Mouse (Mus musculus): ENCODE results near the gene Tbc1d17. TPM values are rescaled to one million over a fixed set of nuclear protein-coding genes. Genes with fewer than 3 reads are reported as not detected.
A peak's percentile ranks its signal among the peaks of the same experiment; 100 is the strongest.

The Tbc1d17 gene
- total RNA-seq, 2 experiments from 2014 or later, result 13.6 to 19.2 TPM

DNA sequence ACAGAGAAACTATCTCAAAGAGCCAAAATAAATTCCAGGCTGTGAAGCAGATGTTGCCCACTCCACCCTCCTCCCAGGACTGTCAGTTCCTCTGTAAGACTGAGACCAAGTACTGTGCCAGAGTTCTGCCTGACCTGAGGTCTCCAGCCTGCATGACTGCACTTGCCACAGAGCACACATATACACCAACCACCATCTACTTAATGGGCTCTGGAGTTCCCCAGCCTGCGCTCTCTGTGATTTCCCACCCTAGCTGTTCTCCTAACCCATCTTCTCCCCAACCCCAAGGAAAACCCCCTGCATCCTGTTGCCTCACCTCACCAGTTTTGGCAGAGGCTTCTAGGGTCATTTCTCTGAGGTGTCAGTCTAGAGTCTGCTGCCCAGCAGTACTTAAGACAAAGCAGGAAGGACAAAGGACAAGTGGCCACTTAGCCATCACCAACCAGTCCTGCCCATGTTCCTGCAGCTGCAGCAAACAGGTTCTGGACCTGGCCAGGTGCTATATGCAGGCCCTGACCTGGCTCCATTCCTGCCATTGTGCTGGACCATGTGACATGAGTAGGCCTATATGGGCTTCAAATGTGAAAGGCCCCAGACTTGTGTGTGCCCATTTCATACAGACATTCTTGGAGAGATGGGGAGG lies 13.4 kb downstream of the Tbc1d17 start:
- ATAC-seq (replicated peaks; ENCODE audit: poor library complexity), result no peak

DNA sequence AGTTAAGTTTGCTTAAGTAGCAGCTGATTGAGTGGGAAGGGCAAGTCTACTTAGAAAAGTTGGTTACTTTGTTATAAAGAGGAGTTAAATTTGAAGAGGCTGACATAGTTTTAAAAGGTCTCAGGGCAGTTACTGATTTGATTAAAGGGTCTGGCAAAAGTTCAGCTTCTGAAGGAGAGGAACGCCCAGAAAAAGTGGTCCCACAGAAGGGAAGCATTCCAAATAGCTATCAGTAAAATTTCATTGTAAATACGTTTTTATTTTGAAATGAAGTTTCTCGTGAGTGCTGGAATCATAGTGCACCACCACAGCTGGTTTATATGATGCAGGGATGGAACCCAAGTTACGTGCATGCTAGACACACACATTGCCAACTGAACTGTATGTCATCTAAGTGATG lies 16.1 kb downstream of the Tbc1d17 start:
- ATAC-seq (replicated peaks; ENCODE audit: poor library complexity), result no peak

DNA sequence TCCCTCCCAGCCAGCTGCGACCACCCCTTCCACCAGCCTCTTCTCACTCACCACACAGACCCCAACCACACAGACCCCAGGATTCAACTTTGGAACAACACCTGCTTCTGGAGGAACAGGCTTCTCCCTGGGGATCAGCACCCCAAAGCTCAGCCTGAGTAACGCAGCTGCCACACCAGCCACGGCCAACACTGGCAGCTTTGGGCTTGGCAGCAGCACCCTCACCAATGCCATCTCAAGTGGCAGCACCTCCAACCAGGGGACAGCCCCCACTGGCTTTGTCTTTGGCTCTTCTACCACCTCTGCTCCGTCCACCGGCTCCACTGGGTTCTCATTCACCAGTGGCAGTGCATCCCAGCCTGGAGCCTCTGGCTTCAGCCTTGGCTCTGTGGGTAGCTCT lies 20.2 kb downstream of the Tbc1d17 start:
- no peak for ATAC-seq (replicated peaks; ENCODE audit: poor library complexity)

DNA sequence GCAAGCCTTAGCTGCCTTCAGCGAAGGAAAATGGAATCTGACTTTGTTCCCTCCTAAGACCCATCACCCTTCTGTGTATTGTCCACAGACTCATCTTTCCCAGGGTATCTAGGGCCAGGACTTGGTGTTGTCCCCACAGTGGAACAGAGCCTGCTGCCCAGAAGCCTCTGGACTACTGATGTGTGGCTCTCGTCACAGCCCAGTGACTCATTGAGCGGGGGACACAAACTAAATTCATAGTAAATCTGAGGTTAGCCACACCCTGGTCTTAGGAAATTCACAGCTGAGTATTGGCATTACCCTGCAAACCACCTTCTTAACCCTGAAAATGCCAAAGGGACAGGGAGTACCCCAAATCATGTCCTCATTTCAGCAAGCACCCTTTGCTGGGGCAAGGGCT lies 22.1 kb downstream of the Tbc1d17 start:
- no peak for ATAC-seq (replicated peaks; ENCODE audit: poor library complexity)

DNA sequence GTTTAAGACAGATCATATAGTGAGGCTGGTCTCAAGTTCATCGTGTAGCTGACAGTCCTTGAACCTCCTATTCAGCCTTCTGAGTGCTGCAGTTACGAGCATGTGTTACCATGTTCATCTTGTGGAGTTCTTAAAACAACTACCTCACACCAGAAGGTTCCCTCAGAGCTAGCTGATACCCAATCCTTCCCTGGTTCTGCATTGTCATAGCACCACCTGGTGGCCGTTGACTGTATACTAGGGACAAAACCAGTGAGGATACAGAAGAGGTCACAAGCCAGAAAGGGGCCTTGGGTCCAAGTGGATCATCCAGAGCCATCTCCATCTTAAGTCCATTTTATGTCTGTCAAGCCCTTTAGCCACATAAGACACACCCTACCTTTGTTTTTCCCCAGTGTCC lies 24.0 kb downstream of the Tbc1d17 start:
- peak; percentile 75 for ATAC-seq (replicated peaks; ENCODE audit: poor library complexity)

DNA sequence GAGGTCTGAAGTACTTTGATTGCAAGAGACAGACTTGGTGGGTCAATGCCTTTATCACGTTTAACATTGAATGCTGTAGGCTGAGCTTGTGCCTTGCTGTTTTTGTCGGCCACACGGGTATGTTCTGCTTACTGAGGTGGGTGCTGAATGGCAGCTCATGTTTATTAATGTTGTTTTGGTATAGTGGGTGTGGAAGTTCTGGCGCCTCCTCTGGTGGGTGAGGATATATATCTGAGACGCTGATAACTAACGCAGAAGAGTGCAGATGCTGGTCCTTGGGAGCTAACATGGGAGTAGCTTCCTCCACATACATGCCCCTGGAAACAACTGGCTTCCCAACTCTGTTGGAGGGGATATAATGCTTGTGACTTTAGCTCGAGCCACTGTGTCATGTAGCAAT lies 25.5 kb downstream of the Tbc1d17 start:
- peak; percentile 42 for ATAC-seq (replicated peaks; ENCODE audit: poor library complexity)

DNA sequence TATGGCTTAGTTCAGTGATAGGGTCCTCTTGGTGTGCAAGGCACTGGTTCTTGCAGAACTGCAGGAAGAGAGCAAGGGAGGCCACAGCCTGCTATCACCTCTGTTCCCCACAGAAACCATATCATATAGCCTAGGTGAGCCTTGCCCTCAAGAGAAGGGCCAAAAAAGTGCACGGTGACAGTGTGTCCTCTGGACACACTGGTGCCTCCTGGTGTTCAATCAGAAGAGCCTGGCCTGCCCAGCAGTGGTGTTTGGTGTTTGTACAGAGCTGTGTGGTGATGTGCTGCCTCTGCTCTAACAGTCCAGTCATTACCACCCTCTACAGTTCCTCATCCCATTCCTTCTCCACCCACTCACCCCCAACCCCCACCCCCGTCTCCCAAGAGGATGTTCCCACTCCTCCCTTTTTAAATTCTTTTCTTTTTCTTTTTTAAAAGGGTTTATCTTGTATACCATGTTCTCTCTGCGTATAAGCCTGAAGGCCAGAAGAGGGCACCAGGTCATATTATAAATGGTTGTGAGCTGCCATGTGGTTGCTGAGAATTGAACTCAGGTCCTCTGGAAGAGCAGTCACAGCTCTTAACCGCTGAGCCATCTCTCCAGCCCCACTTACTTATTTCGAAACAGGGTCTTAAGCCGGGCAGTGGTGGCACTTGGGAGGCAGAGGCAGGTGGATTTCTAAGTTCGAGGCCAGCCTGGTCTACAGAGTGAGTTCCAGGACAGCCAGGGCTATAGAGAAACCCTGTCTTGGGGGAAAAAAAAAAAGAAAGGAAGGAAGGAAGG lies 27.0 kb downstream of the Tbc1d17 start:
- peak; percentile 30; the same call in 1 of the 2 replicates for ATAC-seq (replicated peaks; ENCODE audit: poor library complexity)

DNA sequence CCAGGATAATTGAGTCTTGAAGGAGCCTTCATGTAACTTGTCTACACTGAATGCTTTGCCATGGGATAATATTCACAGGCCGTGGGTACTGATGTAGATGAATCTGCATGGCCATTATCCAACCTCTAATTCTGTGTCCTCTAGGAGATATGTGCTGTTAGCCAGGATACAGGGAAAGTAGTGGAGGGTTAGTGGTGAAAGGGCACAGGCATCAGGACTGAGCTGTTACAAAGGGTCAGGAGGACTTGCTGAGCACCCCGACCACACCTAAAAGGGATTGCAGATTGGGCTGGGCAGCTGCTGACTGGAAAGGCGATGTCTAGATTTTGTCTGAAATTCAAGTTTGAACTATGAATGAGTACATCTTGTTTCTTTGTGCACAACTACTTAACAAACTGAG lies 28.4 kb downstream of the Tbc1d17 start:
- no peak for ATAC-seq (replicated peaks; ENCODE audit: poor library complexity)

DNA sequence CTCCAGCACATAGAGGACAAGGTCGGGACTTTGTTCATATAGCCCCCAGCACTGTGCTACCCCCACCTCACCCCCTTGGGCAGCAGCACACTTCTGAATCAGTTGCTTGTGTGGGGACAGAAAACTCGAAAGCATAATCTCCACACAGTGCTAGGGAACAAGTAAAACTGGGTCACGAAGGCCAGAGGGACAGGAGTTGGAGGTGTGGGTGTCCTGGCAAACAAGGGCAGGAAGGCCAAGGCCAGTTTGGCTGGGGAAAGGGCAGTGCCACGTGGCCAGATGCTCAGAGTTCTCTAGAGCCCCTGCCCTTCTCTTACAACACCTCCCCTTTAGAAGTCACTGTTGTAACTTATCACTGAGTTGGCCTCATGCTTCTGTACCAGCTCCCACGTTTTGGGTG lies 29.0 kb downstream of the Tbc1d17 start:
- no peak for ATAC-seq (replicated peaks; ENCODE audit: poor library complexity)

DNA sequence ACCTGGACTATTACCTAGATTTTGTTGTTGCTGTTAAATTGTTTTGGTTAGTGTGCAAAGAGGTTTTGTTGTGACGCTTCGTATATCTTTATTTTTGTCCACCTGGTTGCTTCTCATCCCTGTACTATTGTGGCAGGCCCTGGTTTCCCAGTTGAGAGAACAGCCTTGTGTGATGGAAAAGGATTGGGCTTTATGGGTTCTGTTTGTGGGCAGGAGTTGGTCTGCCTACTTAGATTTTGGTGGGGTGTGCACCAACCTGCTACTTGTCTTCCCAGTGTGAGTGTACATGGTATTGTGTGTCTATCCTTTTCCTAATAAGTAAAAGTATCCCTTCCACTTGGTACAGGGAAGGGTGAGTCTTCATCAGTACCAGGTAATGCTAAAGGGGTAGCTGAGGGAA lies 29.5 kb downstream of the Tbc1d17 start:
- ATAC-seq (replicated peaks; ENCODE audit: poor library complexity), result no peak

DNA sequence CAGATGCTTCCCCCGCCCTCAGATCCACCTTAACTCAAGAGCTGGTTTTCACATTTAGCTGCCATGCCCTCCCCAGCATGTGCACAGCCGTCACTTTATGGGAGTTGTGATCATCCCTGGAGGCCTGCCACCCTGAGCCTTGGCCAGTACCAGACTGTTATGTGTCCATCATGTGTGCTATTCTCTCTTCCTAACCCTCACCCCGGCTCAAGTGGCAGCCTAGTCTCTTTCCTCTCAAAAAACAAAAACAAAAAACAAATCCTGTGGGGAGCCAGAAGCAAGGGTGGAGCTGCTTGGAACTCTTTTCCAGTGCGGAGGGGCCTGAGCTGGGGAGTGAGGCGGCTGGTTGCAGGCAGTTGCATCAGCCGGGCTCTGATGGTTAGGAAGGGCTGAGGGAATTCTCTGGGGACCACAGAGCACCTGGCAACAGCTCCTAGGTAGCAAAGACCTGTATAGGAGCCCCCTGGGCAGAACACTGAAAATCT lies 30.1 kb downstream of the Tbc1d17 start:
- ATAC-seq (replicated peaks; ENCODE audit: poor library complexity), result no peak

DNA sequence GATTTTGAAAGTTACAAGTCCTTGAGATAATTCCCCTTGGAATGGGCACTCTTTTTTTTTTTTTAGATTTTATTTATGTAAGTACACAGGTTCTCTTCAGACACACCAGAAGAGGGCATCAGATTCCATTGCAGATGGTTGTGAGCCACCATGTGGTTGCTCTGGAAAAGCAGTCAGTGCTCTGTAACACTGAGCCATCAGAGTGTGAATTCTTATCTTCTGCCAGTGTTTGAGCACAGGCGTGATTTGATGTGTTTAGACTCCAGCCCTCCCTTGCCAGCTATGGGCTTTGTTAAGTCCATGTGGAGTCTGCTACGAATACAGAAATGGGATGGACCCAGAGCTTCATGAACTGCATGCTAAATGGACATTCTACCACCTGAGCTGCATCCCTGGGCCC lies 30.7 kb downstream of the Tbc1d17 start:
- no peak for ATAC-seq (replicated peaks; ENCODE audit: poor library complexity)

DNA sequence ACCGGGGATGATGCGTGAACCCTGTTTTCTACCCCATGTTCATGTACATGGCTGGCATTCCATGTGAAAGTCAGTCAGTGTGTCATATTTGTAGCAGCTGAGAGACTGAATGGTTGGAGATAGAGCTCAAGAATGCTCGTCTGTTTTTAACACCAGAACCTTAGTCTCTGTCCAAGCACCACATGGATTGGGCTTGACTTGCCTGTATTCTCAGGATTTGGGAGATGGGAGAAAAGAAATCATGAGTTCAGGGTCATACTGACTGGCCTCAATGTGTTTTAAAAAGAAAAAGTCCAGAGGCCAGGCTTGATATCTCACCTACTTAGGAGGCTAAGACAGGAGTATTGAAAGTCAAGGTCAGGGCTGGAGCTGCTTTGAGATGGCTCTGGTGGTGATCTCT lies 31.4 kb downstream of the Tbc1d17 start:
- ATAC-seq (replicated peaks; ENCODE audit: poor library complexity), result no peak

DNA sequence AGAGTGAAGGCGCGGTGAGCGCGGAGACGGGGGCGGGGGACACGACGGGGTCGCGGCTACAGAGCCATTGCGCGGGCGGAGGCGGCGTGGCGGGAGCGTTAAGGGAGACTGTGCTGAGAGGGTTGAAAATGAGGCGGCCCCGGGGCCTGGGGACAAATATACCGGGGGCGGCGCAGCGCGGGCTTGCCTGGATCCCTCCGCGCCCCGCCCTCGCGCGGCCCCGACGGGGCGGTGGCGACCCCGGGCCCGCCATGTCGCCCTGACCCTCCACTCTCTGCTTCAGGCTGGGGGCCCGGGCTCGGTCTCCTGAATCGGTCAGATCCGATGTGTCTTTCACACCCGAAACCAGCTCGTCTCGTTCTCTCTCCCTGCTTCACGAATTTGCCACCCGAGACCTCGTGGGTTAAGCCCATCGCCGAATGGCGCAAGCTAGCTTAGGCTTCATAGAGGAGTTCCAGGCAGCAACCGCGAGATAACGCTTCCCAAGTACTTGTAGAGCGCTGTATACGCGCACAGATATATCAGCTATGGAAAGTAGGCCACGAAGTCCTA lies 32.3 kb downstream of the Tbc1d17 start, which contains the start of gene Atf5:
Gene Atf5 (minus strand): TSS at position 189 of the 552 bp plus-strand sequence.
- ATAC-seq (replicated peaks; ENCODE audit: poor library complexity), result peak; percentile 13; the same call in 1 of the 2 replicates

DNA sequence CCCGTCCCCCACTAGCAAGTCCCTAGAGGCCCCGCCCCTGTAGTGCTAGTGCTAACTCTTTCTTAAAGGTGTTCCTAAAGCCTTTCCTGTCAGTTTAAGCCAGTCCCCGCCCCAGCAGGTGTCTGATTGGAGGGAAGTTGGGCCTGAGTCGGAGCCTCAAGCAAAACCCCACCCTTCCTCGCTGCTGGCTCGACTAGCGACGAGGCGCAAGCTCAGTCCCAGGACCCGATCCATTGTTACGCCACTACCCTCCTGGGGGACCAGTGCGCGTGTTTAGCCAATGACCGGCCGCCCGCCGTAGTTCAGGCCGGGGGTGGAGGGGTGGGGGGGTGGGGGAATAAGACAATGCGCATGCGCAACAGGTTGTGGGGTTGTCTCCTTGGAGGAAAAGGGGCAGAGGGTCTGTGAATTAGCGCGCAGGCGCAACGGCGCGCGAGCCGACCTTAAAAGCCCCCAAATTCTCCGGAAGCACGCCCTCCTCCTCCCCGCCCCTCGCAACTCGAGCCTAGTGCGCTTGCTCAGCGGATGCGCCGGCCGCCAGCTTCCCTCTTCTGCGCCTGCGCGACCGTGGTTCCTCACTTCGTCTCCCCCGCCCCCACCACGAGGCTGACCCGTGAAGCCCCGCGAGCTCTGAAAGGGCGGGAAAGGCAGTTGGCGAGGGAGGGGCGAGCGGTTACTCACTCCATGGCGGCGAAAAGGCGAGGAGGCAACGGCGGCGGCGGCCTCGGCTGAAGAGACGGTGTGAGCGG lies 33.0 kb downstream of the Tbc1d17 start, which contains the start of the genes Nup62 and Il4i1:
Gene Nup62 (plus strand): TSS at position 368 of the 749 bp plus-strand sequence.
Gene Il4i1 (plus strand): TSS at position 667 of the 749 bp plus-strand sequence.
- peak; percentile 82 for ATAC-seq (replicated peaks; ENCODE audit: poor library complexity)

DNA sequence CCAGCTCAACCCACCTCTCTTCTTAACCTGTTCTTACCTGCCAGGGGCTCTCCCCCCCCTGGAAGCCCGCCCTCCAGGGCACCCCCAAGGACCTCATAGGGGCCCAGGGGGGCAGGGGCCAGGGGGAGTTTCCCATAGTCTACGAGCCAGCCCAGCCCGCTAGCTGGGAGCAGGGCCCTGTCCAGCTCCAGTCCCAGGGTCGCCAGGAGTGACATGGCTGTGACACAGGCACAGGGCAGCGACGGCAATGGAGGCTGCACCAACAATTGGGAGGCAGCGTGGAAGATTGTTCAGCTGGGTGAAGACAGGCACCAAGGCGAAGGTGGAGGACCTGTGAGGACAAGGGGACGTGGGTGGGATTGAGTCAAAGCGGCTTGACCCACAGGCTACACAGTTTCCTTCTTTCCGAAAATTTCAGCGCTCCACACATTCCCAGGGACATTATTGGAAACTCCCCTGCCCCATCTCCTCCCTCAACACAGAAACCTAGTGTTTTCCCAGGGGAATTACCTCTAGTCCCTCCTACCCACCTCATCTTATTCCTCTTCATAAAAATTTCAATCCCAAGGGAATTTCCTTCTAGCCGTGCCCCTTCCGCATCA lies 33.8 kb downstream of the Tbc1d17 start:
- ATAC-seq (replicated peaks; ENCODE audit: poor library complexity), result no peak

DNA sequence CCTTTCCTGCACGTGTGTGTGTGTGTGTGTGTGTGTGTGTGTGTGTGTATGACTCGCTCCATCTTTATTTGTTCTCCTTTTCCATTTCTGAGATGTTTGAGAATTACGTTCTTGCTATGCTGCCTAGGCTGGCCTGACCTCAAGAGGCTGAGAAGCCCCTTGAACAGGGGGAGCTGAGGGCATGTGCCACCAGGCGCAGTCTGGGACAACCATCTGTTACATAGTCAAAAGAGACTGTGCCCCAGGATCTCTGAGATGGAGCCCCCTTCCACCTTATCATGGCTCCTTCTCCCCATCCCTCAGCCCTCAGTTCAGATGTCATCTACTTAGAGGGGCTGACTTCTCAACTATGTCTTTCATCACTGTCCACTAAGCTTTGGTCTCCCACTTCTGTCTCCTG lies 34.5 kb downstream of the Tbc1d17 start:
- ATAC-seq (replicated peaks; ENCODE audit: poor library complexity), result no peak

DNA sequence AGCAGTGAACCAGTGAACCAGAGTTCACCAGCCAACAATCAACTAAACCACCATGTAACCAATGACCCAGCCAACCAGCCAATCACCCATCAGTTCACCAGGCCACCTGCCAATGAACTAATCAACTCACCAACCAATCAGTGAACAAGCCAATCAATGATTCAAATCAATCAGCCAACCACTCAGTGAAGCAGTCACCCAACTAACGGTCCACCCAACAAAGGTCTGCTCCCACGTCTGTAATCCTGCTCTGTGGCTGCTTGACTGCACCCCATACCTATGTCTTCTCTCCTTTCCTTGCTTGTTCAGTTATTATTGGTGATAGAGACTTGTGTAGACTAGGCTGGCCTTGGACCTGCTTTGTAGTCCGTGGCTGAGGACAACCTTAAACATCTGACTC lies 34.9 kb downstream of the Tbc1d17 start:
- ATAC-seq (replicated peaks; ENCODE audit: poor library complexity), result no peak

DNA sequence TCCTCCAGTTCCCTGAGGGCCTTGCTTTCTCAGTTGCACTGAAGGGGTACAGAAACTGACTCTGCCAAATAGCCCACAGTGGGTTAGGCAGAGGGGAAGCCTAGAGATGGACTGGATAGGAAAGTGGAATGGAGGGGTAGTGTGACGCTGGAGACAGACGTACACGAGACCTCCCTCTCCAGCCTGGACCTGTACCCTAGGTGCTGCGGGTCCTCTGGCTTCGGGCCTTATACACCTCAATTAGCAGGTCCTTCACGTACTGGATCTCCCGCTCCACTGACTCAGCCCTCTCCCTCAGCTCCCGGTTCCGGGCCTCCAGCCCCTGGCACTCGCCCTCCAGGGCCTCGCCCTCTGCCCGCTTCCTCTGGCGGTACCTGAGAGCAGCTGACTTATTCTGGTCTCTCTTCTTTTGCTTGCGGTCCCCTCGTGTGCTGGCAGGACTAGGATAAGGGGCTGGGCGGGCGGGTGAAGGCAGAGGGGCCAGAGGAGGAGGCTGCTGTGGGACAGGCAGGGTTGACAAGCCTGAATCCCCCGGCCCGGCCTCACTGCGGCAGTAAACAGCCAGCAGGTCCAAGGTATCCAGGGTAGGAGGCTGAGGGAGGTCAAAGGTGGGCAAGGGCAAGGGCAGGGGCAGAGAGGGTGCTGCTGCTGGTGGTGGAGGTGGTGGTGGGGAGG lies 36.1 kb downstream of the Tbc1d17 start:
- ATAC-seq (replicated peaks; ENCODE audit: poor library complexity), result no peak

All from megakaryocyte progenitor cell, adult 5-6 weeks (primary cell).